Mouse (Mus musculus) myocyte (in vitro differentiated cells): ENCODE results near the gene Zfp933. TPM values are rescaled to one million over a fixed set of nuclear protein-coding genes. Genes with fewer than 3 reads are reported as not detected.

ENCODE experiments used
- H3K27me3 ChIP-seq: one replicate; pipeline ENCODE4 v1.6.1; 2011; ENCODE audit not compliant: control insufficient read depth, insufficient read depth, insufficient read length
- H3K36me3 ChIP-seq: one replicate; pipeline ENCODE4 v1.6.1; 2011; ENCODE audit not compliant: control insufficient read depth, insufficient read depth
- H3K4me2 ChIP-seq: one replicate; pipeline ENCODE4 v1.6.1; 2011; ENCODE audit warnings: low read depth, control low read depth
- H3K4me3 ChIP-seq: one replicate; pipeline ENCODE4 v1.5.1; 2011; ENCODE audit warnings: mild to moderate bottlenecking, control low read depth, moderate library complexity
- H3K79me2 ChIP-seq: one replicate; pipeline ENCODE4 v1.6.1; 2011; ENCODE audit not compliant: control insufficient read depth, insufficient read depth
- H3ac ChIP-seq: one replicate; pipeline ENCODE4 v1.6.1; 2011; ENCODE audit not compliant: control insufficient read depth, insufficient read length
- CEBPB ChIP-seq: IDR thresholded peaks from 2 replicates; pipeline ENCODE4 v1.6.1; 2011; ENCODE audit warnings: mild to moderate bottlenecking, moderate library complexity; ENCODE audit not compliant: poor library complexity, insufficient read depth, severe bottlenecking
- E2F4 ChIP-seq: IDR thresholded peaks from one replicate; pipeline ENCODE4 v1.6.1; 2011; ENCODE audit warnings: mild to moderate bottlenecking, control low read depth, moderate library complexity; ENCODE audit not compliant: insufficient read depth
- MAX ChIP-seq: IDR thresholded peaks from one replicate; pipeline ENCODE4 v1.6.1; 2011; ENCODE audit warnings: low read depth, mild to moderate bottlenecking, control low read depth
- MYOD1 ChIP-seq, 3 experiments: IDR thresholded peaks; one replicate each; pipeline ENCODE4 v1.6.1; 2011; ENCODE audit warnings: control low read depth in 2 of 3, low read depth in 2 of 3, mild to moderate bottlenecking in 2 of 3, moderate library complexity in 1 of 3; ENCODE audit not compliant: insufficient read length in 2 of 3, control insufficient read depth in 1 of 3
- MYOG ChIP-seq, 3 experiments: IDR thresholded peaks; one replicate each; pipeline ENCODE4 v1.6.1; 2011; ENCODE audit warnings: control low read depth in 2 of 3, low read depth in 2 of 3, mild to moderate bottlenecking in 2 of 3; ENCODE audit not compliant: insufficient read length in 2 of 3, control insufficient read depth in 1 of 3, insufficient read depth in 1 of 3
- POLR2A ChIP-seq: IDR thresholded peaks from one replicate; pipeline ENCODE4 v1.6.1; 2011; ENCODE audit warnings: low read depth, mild to moderate bottlenecking, control low read depth, moderate library complexity; ENCODE audit not compliant: insufficient read length
- POLR2AphosphoS2 ChIP-seq: IDR thresholded peaks from one replicate; pipeline ENCODE4 v1.6.1; 2011; ENCODE audit warnings: low read depth, control low read depth; ENCODE audit not compliant: insufficient read length
- REST ChIP-seq: IDR thresholded peaks from one replicate; pipeline ENCODE4 v1.6.1; 2011; ENCODE audit warnings: mild to moderate bottlenecking, control low read depth, moderate library complexity; ENCODE audit not compliant: insufficient read depth, insufficient read length
- SRF ChIP-seq: IDR thresholded peaks from one replicate; pipeline ENCODE4 v1.6.1; 2011; ENCODE audit warnings: low read depth; ENCODE audit not compliant: control insufficient read depth, insufficient read length
- TCF12 ChIP-seq: IDR thresholded peaks from one replicate; pipeline ENCODE4 v1.6.1; 2011; ENCODE audit warnings: mild to moderate bottlenecking, control low read depth; ENCODE audit not compliant: poor library complexity, insufficient read depth, severe bottlenecking
- TCF3 ChIP-seq: IDR thresholded peaks from one replicate; pipeline ENCODE4 v1.6.1; 2011; ENCODE audit warnings: low read depth, control low read depth; ENCODE audit not compliant: insufficient read length
- USF1 ChIP-seq: IDR thresholded peaks from one replicate; pipeline ENCODE4 v1.6.1; 2011; ENCODE audit warnings: low read depth, mild to moderate bottlenecking, control low read depth, moderate library complexity
- polyA plus RNA-seq: library from polyadenylated mRNA; unstranded; fragments of >200 nt; fragmentation: generic; extraction: Trizol; gene quantifications from one replicate; pipeline ENCODE4 v1.2.1, GENCODE M21; 2012; ENCODE audit warnings: missing spikeins

Gene Zfp933
- polyA plus RNA-seq, 1 experiment, result 0.66 TPM

DNA sequence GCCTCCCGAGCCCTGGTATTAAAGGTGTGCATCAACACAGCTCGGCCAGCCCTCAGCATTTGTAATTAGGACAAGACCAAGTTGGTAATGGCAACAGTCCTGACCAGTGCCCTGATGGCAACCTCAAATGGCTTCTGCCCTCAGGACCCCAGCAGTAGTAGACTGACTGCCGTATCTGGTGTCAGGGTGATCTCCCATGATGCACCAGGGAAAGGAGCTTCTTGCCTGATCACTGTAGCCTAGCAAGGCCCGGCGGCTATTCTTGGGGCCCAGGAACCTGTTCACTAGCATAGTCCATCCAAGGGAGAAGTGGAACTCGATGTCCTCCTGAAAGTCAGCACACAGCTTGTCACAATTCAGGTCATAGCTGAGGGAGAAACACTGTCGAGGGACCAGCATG is 33.6 kb upstream of the Zfp933 start:
- Histone ChIP-seq H3K79me2 (no peaks in the 10 kb centered on the region), H3K27me3 (no peaks in the 10 kb centered on the region), H3K4me3 (no peak overlapping the region), H3K4me2 (no peak overlapping the region), H3ac (no peak overlapping the region), H3K36me3 (peaks cover 27% of the 10 kb centered on the region)
- TF ChIP-seq TCF12, result no peak
- no peak for TF ChIP-seq MAX
- TF ChIP-seq CEBPB, result no peak
- no peak for TF ChIP-seq SRF
- no peak for TF ChIP-seq E2F4
- no peak for TF ChIP-seq POLR2AphosphoS2
- TF ChIP-seq TCF3, result no peak
- no peak for TF ChIP-seq USF1
- TF ChIP-seq MYOD1 (IDR thresholded peaks at IDR 0.05; ENCODE audit: control insufficient read depth in 1 of 3, insufficient read length in 2 of 3, low read depth in 2 of 3), result no peak
- no peak for TF ChIP-seq POLR2A
- TF ChIP-seq REST, result no peak
- no peak for TF ChIP-seq MYOG (IDR thresholded peaks at IDR 0.05; ENCODE audit: control insufficient read depth in 1 of 3, insufficient read depth in 1 of 3, insufficient read length in 2 of 3, low read depth in 2 of 3)

DNA sequence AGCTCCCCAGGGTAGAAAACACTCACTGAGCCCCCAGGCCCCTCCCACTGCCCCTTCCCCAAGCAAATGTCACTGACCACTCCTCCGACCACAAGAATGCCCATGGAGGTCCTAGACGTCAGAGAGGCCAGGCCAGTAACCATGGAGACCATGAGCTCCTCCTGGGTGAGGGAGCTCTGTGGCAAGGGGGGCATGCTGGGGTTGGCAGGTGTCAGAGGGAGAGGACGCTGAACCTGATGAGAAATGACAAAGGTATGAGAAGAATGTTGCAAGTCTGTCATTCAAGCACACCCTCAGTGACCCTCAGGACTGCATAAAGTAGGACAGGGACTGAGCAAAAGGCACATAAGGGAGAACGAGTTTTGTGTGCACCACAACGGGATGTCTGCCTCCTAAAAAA is 31.7 kb upstream of the Zfp933 start:
- TF ChIP-seq POLR2AphosphoS2, result no peak
- no peak for TF ChIP-seq MAX
- TF ChIP-seq MYOD1 (IDR thresholded peaks at IDR 0.05; ENCODE audit: control insufficient read depth in 1 of 3, insufficient read length in 2 of 3, low read depth in 2 of 3), result peak in 2 of 3 experiments; percentile 41 to 51
- TF ChIP-seq SRF, result no peak
- TF ChIP-seq USF1, result no peak
- TF ChIP-seq MYOG (IDR thresholded peaks at IDR 0.05; ENCODE audit: control insufficient read depth in 1 of 3, insufficient read depth in 1 of 3, insufficient read length in 2 of 3, low read depth in 2 of 3), result peak in 2 of 3 experiments; percentile 51 to 65
- no peak for TF ChIP-seq E2F4
- TF ChIP-seq TCF3, result no peak
- TF ChIP-seq TCF12, result no peak
- TF ChIP-seq CEBPB, result no peak
- TF ChIP-seq REST, result no peak
- no peak for TF ChIP-seq POLR2A
- H3K27me3 ChIP-seq, result no peaks in the 10 kb centered on the region
- H3K4me3 ChIP-seq, result no peak overlapping the region
- H3ac ChIP-seq, result no peak overlapping the region
- H3K36me3 ChIP-seq, result peaks cover 37% of the 10 kb centered on the region
- no peaks in the 10 kb centered on the region for H3K79me2 ChIP-seq
- H3K4me2 ChIP-seq, result no peak overlapping the region

DNA sequence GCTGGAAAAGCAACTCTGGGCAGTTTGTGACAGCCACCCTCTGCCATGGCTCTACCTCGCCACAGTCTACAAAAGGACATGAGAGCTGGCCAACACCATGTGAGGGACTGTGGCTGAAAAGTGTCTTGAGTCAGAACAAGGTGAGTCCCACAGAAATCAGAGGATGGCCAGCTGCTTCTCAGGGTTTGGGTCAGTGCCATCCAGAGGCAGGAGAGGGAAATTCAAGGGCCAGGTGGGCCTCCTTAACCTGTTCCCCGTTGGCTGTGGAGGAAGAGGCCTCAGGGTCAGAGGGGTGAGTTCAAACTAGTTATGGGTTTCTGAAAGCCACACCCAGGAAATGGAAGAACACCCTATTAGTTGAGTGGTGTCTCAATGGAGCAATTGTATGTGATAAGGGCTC is 31.3 kb upstream of the Zfp933 start:
- Histone ChIP-seq H3K4me3 (no peak overlapping the region), H3ac (no peak overlapping the region), H3K27me3 (no peaks in the 10 kb centered on the region), H3K4me2 (no peak overlapping the region), H3K79me2 (no peaks in the 10 kb centered on the region), H3K36me3 (peaks cover 37% of the 10 kb centered on the region)
- TF ChIP-seq POLR2A (no peak), REST (no peak), USF1 (no peak), MYOD1 (IDR thresholded peaks at IDR 0.05; ENCODE audit: control insufficient read depth in 1 of 3, insufficient read length in 2 of 3, low read depth in 2 of 3) (no peak), MAX (no peak)

DNA sequence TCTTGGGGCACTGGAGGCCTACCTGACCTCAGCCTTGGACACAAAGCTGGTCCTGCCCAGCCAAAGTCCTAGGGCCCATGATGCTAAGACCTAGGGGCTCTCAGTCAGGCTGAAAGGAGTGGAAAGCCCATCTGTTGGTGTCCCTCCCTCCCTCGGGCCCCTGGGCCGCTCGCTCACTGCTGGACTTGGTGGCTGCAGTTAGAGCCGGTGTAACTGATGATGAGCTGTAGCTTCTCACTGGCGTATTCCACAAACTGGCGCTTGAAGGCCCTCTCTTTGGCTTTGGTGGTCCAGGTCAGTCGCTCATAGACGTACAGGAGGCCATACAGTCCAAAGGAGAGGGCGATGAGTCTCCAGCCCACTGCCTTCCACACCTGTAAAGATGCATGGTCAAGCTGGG is 30.4 kb upstream of the Zfp933 start:
- no peak overlapping the region for H3ac ChIP-seq

DNA sequence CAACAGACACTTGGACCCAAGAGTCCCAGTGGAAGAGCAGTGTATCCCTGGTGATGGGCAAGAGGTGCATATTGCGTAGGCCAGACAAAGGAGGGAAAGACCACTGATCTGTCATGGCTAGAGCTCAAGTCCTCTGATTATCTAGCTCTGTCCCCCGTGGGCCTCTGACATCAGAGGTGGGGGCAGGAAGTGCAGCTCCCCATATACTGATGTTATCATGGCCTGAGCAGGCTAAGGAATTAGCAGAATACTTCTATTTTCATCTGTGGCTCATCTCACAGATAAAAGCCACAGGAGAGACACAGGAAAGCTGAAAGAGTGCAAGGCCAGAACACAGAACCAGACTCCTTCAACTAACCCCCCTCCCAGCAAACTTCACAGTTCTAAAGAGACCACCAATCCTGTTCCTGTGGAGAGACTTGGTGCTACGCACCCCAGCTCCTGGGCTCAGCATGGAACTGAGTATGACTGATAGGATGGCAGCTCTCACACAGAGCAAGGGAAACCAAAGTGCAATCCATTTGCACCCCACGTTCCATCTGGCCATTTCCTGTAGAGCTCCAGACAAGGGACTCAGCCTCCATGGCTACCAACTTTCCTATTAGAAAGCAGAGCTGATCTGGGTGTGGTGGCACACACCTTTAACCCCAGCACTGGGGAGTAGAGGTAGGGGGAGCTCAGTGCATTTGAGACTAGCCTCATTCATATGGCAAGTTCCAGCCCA is 27.8 kb upstream of the Zfp933 start:
- no peak for TF ChIP-seq POLR2AphosphoS2
- TF ChIP-seq POLR2A, result no peak
- TF ChIP-seq SRF, result no peak
- TF ChIP-seq REST, result no peak
- TF ChIP-seq MYOD1 (IDR thresholded peaks at IDR 0.05; ENCODE audit: control insufficient read depth in 1 of 3, insufficient read length in 2 of 3, low read depth in 2 of 3), result no peak
- TF ChIP-seq CEBPB, result no peak
- TF ChIP-seq TCF12, result no peak
- no peak for TF ChIP-seq USF1
- TF ChIP-seq MYOG (IDR thresholded peaks at IDR 0.05; ENCODE audit: control insufficient read depth in 1 of 3, insufficient read depth in 1 of 3, insufficient read length in 2 of 3, low read depth in 2 of 3), result no peak

More for the DNA sequence above, 30.4 kb upstream of the Zfp933 start:
- H3K79me2 ChIP-seq, result no peaks in the 10 kb centered on the region
- H3K4me3 ChIP-seq, result no peak overlapping the region
- H3K4me2 ChIP-seq, result no peak overlapping the region
- peaks cover 38% of the 10 kb centered on the region for H3K36me3 ChIP-seq
- no peaks in the 10 kb centered on the region for H3K27me3 ChIP-seq
- no peak for TF ChIP-seq MYOG (IDR thresholded peaks at IDR 0.05; ENCODE audit: control insufficient read depth in 1 of 3, insufficient read depth in 1 of 3, insufficient read length in 2 of 3, low read depth in 2 of 3)
- TF ChIP-seq POLR2A, result no peak
- TF ChIP-seq SRF, result no peak
- TF ChIP-seq TCF12, result no peak
- no peak for TF ChIP-seq E2F4
- no peak for TF ChIP-seq POLR2AphosphoS2
- no peak for TF ChIP-seq MAX

More for the DNA sequence above, 27.8 kb upstream of the Zfp933 start:
- Histone ChIP-seq H3K4me3 (no peak overlapping the region), H3K4me2 (no peak overlapping the region), H3K36me3 (peaks cover 48% of the 10 kb centered on the region), H3K27me3 (no peaks in the 10 kb centered on the region), H3K79me2 (no peaks in the 10 kb centered on the region), H3ac (no peak overlapping the region)
